Mouse (Mus musculus) frontal cortex, postnatal 36 days (tissue): Measurements from ENCODE around the gene Gjd3.
"Not testable (repeated sequence)": the region's sequence is repeated elsewhere in the genome, so short reads cannot be mapped to it uniquely, and the experiment has no call there.

ENCODE experiments used
- DNase-seq, 2 experiments: peaks; one replicate each; pipeline ENCODE4 v3.0.0; 2022; ENCODE audit warnings: low spot score in 2 of 2

The Gjd3 gene

GRCm38 (mm10) chr11:98982773-98983133 is at the start of gene Gjd3:
Gene Gjd3, minus strand, starts transcription at chr11:98983016.
- no peak for DNase-seq

- DNase-seq = no peak
Observed at GRCm38 (mm10) chr11:99026899-99027440, 44.2 kb upstream of the Gjd3 start.

- DNase-seq = no peak
Observed at GRCm38 (mm10) chr11:99025878-99026277, 43.1 kb upstream of the Gjd3 start.

GRCm38 (mm10) chr11:99024468-99025134 is 41.8 kb upstream of the Gjd3 start:
- no peak for DNase-seq

- peak; percentile 98 to 99 for DNase-seq
Observed at GRCm38 (mm10) chr11:99023500-99024467, 41.0 kb upstream of the Gjd3 start, which contains the start of gene Top2a. Gene Top2a, minus strand, starts transcription at chr11:99024189.

GRCm38 (mm10) chr11:99023094-99023493 is 40.3 kb upstream of the Gjd3 start:
- no peak for DNase-seq

- no peak for DNase-seq
Observed at GRCm38 (mm10) chr11:99022384-99022933, 39.6 kb upstream of the Gjd3 start.

- no peak for DNase-seq
Observed at GRCm38 (mm10) chr11:99019844-99020243, 37.0 kb upstream of the Gjd3 start.

- DNase-seq = no peak
Observed at GRCm38 (mm10) chr11:99013856-99014255, 31.0 kb upstream of the Gjd3 start.

- DNase-seq = no peak
Observed at GRCm38 (mm10) chr11:99010706-99011105, 27.9 kb upstream of the Gjd3 start.

GRCm38 (mm10) chr11:99010124-99010523 is 27.3 kb upstream of the Gjd3 start:
- DNase-seq = no peak

GRCm38 (mm10) chr11:99006788-99007187 is 24.0 kb upstream of the Gjd3 start:
- no peak for DNase-seq

- no peak for DNase-seq
Observed at GRCm38 (mm10) chr11:98999243-98999642, 16.4 kb upstream of the Gjd3 start.

GRCm38 (mm10) chr11:98998776-98999175 is 16.0 kb upstream of the Gjd3 start:
- DNase-seq = no peak

GRCm38 (mm10) chr11:98997659-98998058 is 14.8 kb upstream of the Gjd3 start:
- no peak for DNase-seq

- DNase-seq = no peak
Observed at GRCm38 (mm10) chr11:98995987-98996386, 13.2 kb upstream of the Gjd3 start.

- DNase-seq = no peak
Observed at GRCm38 (mm10) chr11:98990866-98991265, 8.1 kb upstream of the Gjd3 start.

- DNase-seq = not testable (repeated sequence)
Observed at GRCm38 (mm10) chr11:98988260-98988659, 5.4 kb upstream of the Gjd3 start.

- DNase-seq = no peak
Observed at GRCm38 (mm10) chr11:98985542-98985941, 2.7 kb upstream of the Gjd3 start.

GRCm38 (mm10) chr11:98983551-98983950 is 735 bp upstream of the Gjd3 start:
- no peak for DNase-seq

GRCm38 (mm10) chr11:98981997-98982772 is 631 bp downstream of the Gjd3 start:
- DNase-seq = peak; percentile 64 to 75
